Mouse (Mus musculus): Measurements from ENCODE around the gene Jakmip3.

GRCm38 (mm10) chr7:139094761-139095160 is 154.2 kb downstream of the Jakmip3 start:
- TF ChIP-seq CHD2 (IDR thresholded peaks at IDR 0.05; ENCODE audit: low read depth, low read length): no peak
- no peak for TF ChIP-seq ZC3H11A (IDR thresholded peaks at IDR 0.05; ENCODE audit: borderline replicate concordance, low read depth, low read length)
- TF ChIP-seq MAFK (IDR thresholded peaks at IDR 0.05; ENCODE audit: insufficient read depth, low read depth, low read length): no peak
- no peak for TF ChIP-seq ZNF384 (IDR thresholded peaks at IDR 0.05; ENCODE audit: low read depth, low read length)
- no peak for TF ChIP-seq HCFC1 (IDR thresholded peaks at IDR 0.05; ENCODE audit: borderline replicate concordance, insufficient read depth, low read length)
